ENCODE assay signal across 18 mouse cellular contexts in the genomic region with DNA sequence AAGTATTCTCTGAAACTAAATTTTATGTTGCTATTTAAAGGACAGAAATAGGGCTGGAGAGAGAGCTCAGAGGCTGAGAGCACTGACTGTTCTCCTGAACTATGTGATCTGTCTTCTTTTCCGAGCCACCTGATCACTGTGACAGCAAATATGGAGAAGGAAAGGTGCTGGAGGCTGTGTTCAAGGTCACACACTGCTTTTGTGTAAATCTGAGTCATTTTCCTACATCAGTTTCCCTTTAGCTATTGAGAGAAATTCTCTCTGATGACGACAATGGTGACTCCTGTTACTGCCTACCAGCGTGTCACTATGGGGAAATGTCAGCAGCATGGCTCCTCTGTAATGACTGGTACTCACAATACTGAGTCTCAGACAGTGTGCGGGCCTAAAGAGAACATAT.
"Had no signal": no experiment of that assay in that cellular context is flagged by ENCODE, and none has a peak within 500 bp of the region (broad histone marks: within the 10 kb centered on the region; RNA-seq: fewer than 3 reads in every experiment).

No protein-coding gene starts in this region.

- H3K4me1 ChIP-seq: kidney, embryonic 15.5 days; liver, embryonic 13.5 days had no signal

- H3K4me3 ChIP-seq: kidney, embryonic 15.5 days; left cerebral cortex, adult 2 months; liver, embryonic 13.5 days had no signal

- DNase-seq: kidney, postnatal 10 days; kidney, postnatal 36 days; layer of hippocampus, postnatal 36 days; liver, embryonic 13.5 days; lung, adult 2 months; lung, postnatal 14 days; lung, postnatal 4 days; midbrain, embryonic 14.5 days; right cerebral cortex, adult 18-20 months; right cerebral cortex, postnatal 14 days; right cerebral cortex, postnatal 4 days; thymus, adult 2 months; thymus, postnatal 14 days; thymus, postnatal 4 days had no signal

- H3K9me3 ChIP-seq: kidney, embryonic 15.5 days; liver, embryonic 13.5 days had no signal

- H3K4me2 ChIP-seq: kidney, embryonic 15.5 days; liver, embryonic 13.5 days; midbrain, embryonic 11.5 days had no signal

- H3K36me3 ChIP-seq: liver, embryonic 13.5 days had no signal

- H3K27ac ChIP-seq: kidney, embryonic 15.5 days; left cerebral cortex, adult 2 months; liver, embryonic 13.5 days; stomach, postnatal 0 days had no signal

- H3K9ac ChIP-seq: kidney, embryonic 15.5 days; liver, embryonic 13.5 days had no signal

- H3K27me3 ChIP-seq: kidney, embryonic 15.5 days; liver, embryonic 13.5 days had no signal
